Mouse (Mus musculus): Measurements from ENCODE around the gene Sult2a2.
"Not testable (repeated sequence)": the region's sequence is repeated elsewhere in the genome, so short reads cannot be mapped to it uniquely, and the experiment has no call there.

Sult2a2 gene

DNA sequence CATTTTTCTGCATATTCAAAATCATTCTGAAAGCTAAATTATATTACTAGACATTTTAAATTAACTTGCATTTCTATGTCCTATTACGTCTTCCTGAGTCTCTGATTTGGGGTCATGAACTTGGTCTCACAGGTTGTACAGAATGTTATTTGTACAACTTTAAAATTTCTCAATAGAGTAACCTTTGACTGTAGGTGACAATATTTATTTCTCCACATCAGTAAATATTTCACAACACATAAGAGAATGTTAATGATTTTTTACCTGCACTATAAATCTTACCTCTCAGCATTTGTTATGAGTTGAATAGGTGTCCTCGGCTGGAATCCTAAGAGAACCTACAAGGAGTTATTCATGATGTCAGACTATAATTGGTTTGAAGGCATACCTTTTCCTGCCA lies at the start of gene Sult2a2:
Sult2a2 (plus strand) TSS at position 301 of the 400 bp plus-strand sequence.
- in situ Hi-C loops (cut with MboI), result not testable (repeated sequence)

DNA sequence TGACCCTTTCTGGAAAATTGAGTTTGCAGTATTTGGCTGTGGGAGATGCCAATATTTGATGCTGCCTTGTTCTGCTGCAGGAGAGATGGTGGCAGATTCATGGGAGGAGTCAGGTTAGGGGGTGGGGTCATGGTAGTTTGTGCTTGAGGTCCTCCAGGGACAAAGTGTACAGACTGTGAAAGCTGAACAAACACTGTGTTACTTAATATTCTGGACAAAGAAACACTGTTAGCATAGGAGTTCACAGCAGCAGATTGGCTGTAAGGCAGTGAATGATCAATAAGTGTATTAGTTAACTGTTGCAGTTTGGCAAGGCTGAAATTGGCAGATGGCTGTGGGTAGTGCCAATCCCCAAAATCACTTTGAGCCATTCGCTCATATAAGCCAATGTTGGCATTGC lies 80.6 kb downstream of the Sult2a2 start:
- in situ Hi-C loops (cut with MboI), result no loop called here

Data from mature B cell (primary cell).